Mouse (Mus musculus) MN1 (cell line): ENCODE results near the gene Smim14.
"Not testable (repeated sequence)": the region's sequence is repeated elsewhere in the genome, so short reads cannot be mapped to it uniquely, and the experiment has no call there.

ENCODE experiments used
- DNase-seq: peaks from one replicate; pipeline ENCODE4 v3.0.0-alpha.2; 2016; ENCODE audit warnings: low spot score

The Smim14 gene

GRCm38 (mm10) chr5:65536751-65537419, at the start of gene Smim14, which contains the start of gene Ube2k:
TSS of gene Smim14 (minus strand) at chr5:65537184.
TSS of gene Ube2k (plus strand) at chr5:65537233.
- peak; percentile 93 for DNase-seq

GRCm38 (mm10) chr5:65586291-65586690, 49.3 kb upstream of the Smim14 start:
- DNase-seq = no peak

- no peak for DNase-seq
Measured at GRCm38 (mm10) chr5:65578545-65578944, 41.6 kb upstream of the Smim14 start.

DNA sequence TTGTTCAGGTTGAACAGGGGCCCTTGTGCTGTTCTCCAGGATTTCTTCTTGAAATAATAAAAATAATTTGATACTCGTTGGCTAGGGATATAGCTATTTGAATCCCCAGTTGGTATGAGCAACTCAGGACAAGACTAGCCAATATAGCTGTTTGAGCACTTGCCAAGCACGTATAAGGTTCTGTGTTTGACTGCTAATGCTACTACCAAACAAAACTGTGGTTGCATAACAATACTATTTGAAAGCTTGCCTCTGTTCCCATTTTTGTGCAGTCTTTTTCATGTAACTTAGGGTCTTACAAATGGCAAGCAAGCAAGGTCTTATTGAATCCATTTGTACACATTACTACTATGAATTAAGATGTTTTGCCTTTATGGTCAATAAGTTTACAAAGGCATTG, 38.9 kb upstream of the Smim14 start:
- DNase-seq = no peak

GRCm38 (mm10) chr5:65574876-65575275, 37.9 kb upstream of the Smim14 start:
- no peak for DNase-seq

- DNase-seq = no peak
Measured at GRCm38 (mm10) chr5:65565486-65565885, 28.5 kb upstream of the Smim14 start.

DNA sequence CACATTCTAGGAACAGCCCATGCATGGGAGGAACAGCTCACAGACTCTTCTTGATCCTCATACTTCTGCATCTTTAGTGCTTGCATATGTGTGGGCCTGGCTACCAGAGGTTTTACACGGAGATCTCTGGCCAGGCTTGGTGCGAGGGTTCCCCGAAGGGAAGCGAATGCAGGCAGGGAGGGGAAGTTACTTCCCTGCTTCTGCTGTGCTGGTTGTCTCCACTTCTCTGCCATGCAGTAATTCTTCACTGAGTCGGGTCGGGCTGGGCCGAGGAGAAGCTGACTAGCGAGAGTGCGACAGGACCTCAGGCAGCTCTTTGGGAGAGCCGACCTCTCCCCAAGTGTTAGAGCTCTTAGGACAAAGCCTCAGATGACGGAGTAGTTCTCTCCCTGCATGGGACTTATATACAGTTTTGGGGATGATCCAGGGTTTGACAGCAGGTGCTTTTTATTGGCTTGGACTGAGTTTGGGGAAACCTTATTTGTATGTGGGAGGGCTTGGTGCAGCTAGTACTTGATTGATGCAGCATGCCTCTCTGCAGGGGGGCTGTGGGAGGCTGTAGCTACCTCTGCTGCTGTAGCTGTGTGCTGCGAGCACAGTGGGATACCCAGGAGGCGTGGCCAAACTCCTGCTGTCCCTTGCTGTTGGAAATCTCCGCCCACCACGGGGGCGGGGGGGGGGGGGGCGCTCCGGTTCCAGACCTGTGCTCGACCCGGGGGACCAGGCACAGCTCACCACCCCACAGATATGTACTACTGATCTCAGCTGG, 24.3 kb upstream of the Smim14 start:
- no peak for DNase-seq

DNA sequence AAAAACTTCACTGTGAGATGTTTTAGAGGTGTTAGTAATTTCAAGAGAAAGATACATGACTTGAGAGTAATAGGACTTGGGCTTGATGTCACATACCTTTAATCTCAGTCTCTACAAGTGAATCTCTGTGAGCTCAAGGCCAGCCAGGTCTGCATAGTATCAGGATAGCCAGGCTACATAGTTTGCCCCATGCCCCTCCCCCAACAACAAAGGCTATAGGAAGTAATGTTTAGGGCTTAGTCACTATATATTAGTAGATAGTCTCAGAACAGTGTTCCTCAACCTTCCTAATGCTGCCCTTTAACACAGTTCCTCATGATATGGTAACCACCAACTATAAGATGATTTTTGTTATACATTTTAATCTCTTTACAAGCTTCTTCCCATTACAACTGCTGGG, 20.1 kb upstream of the Smim14 start:
- peak; percentile 12 for DNase-seq

- no peak for DNase-seq
Measured at GRCm38 (mm10) chr5:65549677-65550076, 12.7 kb upstream of the Smim14 start.

- no peak for DNase-seq
Measured at GRCm38 (mm10) chr5:65544616-65545015, 7.6 kb upstream of the Smim14 start.

- DNase-seq = no peak
Measured at GRCm38 (mm10) chr5:65543491-65543890, 6.5 kb upstream of the Smim14 start.

- DNase-seq = no peak
Measured at GRCm38 (mm10) chr5:65541889-65542288, 4.9 kb upstream of the Smim14 start.

- no peak for DNase-seq
Measured at GRCm38 (mm10) chr5:65539786-65540185, 2.8 kb upstream of the Smim14 start.

- DNase-seq = no peak
Measured at GRCm38 (mm10) chr5:65538829-65539228, 1.8 kb upstream of the Smim14 start.

- peak; percentile 21 for DNase-seq
Measured at GRCm38 (mm10) chr5:65538121-65538520, 1.1 kb upstream of the Smim14 start.

GRCm38 (mm10) chr5:65537420-65538071, 562 bp upstream of the Smim14 start:
- DNase-seq = peak; percentile 74

DNA sequence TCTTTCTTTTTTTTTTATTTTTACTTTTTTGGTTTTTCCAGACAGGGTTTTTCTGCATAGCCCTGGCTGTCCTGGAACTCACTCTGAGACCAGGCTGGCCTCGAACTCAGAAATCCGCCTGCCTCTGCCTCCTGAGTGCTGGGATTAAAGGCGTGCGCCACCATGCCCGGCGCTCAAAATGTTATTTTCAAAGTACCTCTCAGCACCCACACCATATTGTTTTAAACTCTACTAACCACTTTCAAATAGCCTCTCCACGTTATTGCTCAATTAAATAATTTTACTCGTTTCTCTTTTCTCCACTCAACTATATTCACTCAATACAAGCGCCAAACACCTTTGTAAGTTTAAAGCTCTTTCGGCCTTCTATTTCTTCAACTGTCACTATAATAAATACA, 917 bp downstream of the Smim14 start:
- not testable (repeated sequence) for DNase-seq

GRCm38 (mm10) chr5:65535457-65536067, 1.4 kb downstream of the Smim14 start:
- peak; percentile 71 for DNase-seq

DNA sequence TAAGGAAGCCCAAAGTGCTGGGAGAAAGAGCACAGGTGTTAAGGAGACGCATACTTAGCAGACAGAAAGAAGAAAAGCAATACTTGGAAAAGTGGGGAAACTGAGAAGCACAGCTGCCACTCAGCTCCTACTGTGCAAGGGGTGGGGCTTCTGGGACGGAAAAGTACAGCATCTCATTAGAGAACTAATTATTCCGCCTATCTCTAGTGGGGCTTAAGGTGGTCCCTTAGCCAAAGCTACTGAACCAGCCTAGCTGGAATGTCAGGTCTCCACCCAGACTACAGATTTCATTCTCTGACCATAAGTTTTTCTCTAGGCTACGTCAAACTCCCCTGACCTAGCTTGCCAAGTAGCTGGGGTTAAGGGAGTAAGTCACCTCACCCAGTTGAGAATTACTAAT, 2.5 kb downstream of the Smim14 start:
- no peak for DNase-seq

GRCm38 (mm10) chr5:65531283-65531682, 5.7 kb downstream of the Smim14 start:
- no peak for DNase-seq

DNA sequence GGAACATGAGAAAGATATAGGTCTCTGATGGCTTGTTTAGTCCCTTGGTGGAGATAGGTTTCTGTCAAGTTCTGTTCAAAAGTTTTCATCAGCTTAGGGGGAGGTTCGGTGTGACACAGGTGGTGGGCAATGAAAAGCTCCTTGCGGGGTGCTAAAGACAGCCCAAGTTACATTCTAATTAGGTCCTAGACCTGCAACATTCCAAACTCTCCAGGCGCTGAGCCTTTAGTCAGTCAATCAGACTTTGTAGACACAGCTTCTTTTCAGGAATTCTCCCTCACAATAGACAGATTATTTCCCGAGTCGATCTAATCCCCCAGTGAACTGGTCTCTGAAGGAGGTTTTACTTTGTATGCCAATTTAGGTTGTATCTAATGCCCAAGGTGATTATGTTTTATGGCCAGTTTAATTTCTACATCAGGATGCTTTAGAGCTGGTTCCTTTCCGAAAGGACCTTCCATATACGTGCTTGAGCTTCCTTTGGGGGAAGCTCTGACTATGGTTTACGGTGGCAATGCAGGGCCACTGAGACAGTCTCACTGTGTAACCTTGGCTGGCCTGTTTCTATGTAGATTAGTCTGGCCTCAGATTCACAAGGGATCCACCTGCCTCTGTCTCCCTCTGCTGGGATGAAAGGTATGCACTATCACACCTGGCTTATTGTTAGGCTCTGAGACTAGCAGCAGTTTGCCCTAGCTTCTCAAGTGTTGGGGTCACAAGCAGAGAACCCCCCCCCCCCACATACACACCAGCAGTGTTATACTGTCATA, 11.1 kb downstream of the Smim14 start:
- DNase-seq = no peak

DNA sequence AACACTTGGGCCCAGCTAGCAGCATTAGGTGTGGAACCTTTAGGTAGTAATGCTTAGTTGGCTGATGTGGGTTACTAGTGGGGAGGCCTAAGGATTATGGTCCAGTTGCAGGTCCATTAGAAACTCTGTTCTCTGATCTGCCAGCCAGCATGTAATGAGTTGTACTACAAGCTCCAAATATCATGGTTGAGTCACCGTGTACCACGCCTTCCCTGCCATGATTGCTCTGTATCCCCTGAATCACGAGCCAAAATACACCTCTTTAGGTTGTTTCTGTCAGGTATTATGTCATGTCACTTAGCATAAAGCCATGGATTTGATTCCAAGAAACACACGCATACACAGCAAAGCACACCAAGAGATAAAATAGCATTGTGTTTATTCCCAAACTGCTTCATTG, 12.2 kb downstream of the Smim14 start:
- DNase-seq = no peak
